15 mouse cellular contexts compared by ENCODE assay signal in genomic region chr13:29956821-29957421, GRCm38 (mm10). TPM values are rescaled to one million over a fixed set of nuclear protein-coding genes. Genes with fewer than 3 reads are reported as not detected.
DNase-seq lines count a peak whose midpoint lies in the region; ATAC-seq and TF ChIP-seq lines count a peak whose summit lies in the region.
"Had no signal": no experiment of that assay in that cellular context is flagged by ENCODE, and none has a peak within 500 bp of the region (broad histone marks: within the 10 kb centered on the region; RNA-seq: fewer than 3 reads in every experiment).

No protein-coding gene starts in this region.

- WGBS in liver, embryonic 16.5 days (ENCODE audit: insufficient replicate concordance) = 72% methylated on average over 12 of the region's 12 CpGs
- WGBS in liver, embryonic 12.5 days (ENCODE audit: insufficient replicate concordance) = 79% methylated on average over 12 of the region's 12 CpGs
- WGBS in lung, adult 2 months = 83% methylated on average over 12 of the region's 12 CpGs

- no peaks in the 10 kb centered on the region for H3K9me3 ChIP-seq in liver, embryonic 16.5 days (replicated peaks; ENCODE audit: control insufficient read depth, low read length)
- 0 out of 2 replicates have a peak, but pooled peaks cover 5% of the 10 kb centered on the region for H3K9me3 ChIP-seq in liver, embryonic 12.5 days (replicated peaks)
- H3K9me3 ChIP-seq: forebrain, embryonic 15.5 days; neural tube, embryonic 15.5 days had no signal

- H3K36me3 ChIP-seq in liver, embryonic 16.5 days (ENCODE audit: control insufficient read depth, insufficient read depth) = peaks cover 2% of the 10 kb centered on the region; the same call in 1 of the 2 replicates
- H3K36me3 ChIP-seq in liver, embryonic 12.5 days = peaks cover 56% of the 10 kb centered on the region
- H3K36me3 ChIP-seq: forebrain, embryonic 15.5 days; neural tube, embryonic 15.5 days had no signal

- TF ChIP-seq POLR2A in lung, adult 2 months (IDR thresholded peaks at IDR 0.05; ENCODE audit: borderline replicate concordance, extremely low read depth, low read depth, low read length) = no peak

- H3K27me3 ChIP-seq in liver, embryonic 16.5 days (ENCODE audit: control insufficient read depth, insufficient read depth, low read depth, low read length) = no peaks in the 10 kb centered on the region
- no peaks in the 10 kb centered on the region for H3K27me3 ChIP-seq in liver, embryonic 12.5 days (replicated peaks)
- H3K27me3 ChIP-seq: forebrain, embryonic 15.5 days; neural tube, embryonic 15.5 days had no signal

- H3K27ac ChIP-seq in liver, embryonic 16.5 days (ENCODE audit: low read length) = no peak overlapping the region
- H3K27ac ChIP-seq in liver, embryonic 12.5 days = no peak overlapping the region
- H3K27ac ChIP-seq: forebrain, embryonic 15.5 days; neural tube, embryonic 15.5 days had no signal

- DNase-seq in heart, adult 11 months = peak; percentile 92
- no peak for DNase-seq in heart, adult 8-10 months (ENCODE audit: low spot score)
- peak; percentile 26 for DNase-seq in cerebellum, adult 8-10 months
- DNase-seq in testis, postnatal 14 days (ENCODE audit: low spot score) = peak; percentile 74
- no peak for DNase-seq in lung, adult 2 months
- DNase-seq in urinary bladder, postnatal 4 days (ENCODE audit: low spot score in 2 of 2) = no peak
- DNase-seq: adrenal gland, postnatal 36 days; gastrocnemius, postnatal 14 days; right cerebral cortex, adult 18-20 months; thymus, postnatal 14 days had no signal

- H3K4me3 ChIP-seq in liver, embryonic 16.5 days (ENCODE audit: low read depth, low read length) = no peak overlapping the region
- no peak overlapping the region for H3K4me3 ChIP-seq in liver, embryonic 12.5 days
- no peak overlapping the region for H3K4me3 ChIP-seq in lung, adult 2 months (replicated peaks; ENCODE audit: extremely low read depth, low read depth, low read length)
- H3K4me3 ChIP-seq: forebrain, embryonic 15.5 days; neural tube, embryonic 15.5 days had no signal

- TF ChIP-seq CTCF in lung, adult 2 months (IDR thresholded peaks at IDR 0.05; ENCODE audit: insufficient read depth, low read length) = no peak

- ATAC-seq in liver, embryonic 16.5 days (ENCODE audit: low read depth) = peak; percentile 36; the same call in 1 of the 2 replicates
- ATAC-seq in liver, embryonic 12.5 days = no peak
- ATAC-seq: forebrain, embryonic 15.5 days; hindbrain, embryonic 16.5 days had no signal

- H3K9ac ChIP-seq in liver, embryonic 16.5 days (ENCODE audit: low read depth, low read length) = no peak overlapping the region
- no peak overlapping the region for H3K9ac ChIP-seq in liver, embryonic 12.5 days
- H3K9ac ChIP-seq: forebrain, embryonic 15.5 days; neural tube, embryonic 15.5 days had no signal

- H3K4me1 ChIP-seq in liver, embryonic 16.5 days (ENCODE audit: control insufficient read depth, low read depth, low read length) = peaks cover 11% of the 10 kb centered on the region
- H3K4me1 ChIP-seq in liver, embryonic 12.5 days = peaks cover 42% of the 10 kb centered on the region
- no peaks in the 10 kb centered on the region for H3K4me1 ChIP-seq in lung, adult 2 months (ENCODE audit: control insufficient read depth, insufficient read depth, low read length)
- H3K4me1 ChIP-seq: forebrain, embryonic 15.5 days; neural tube, embryonic 15.5 days had no signal

- no peak overlapping the region for H3K4me2 ChIP-seq in liver, embryonic 16.5 days (ENCODE audit: low read depth, low read length)
- no peak overlapping the region for H3K4me2 ChIP-seq in liver, embryonic 12.5 days
- H3K4me2 ChIP-seq: forebrain, embryonic 15.5 days; neural tube, embryonic 15.5 days had no signal

RNA-seq across cellular contexts. Expression of gene E2f3, which starts 28.9 kb away (rescaled TPM):
- total RNA-seq in heart, adult 8-10 months (2022) = 1 to 10 TPM; 4.8 to 8.6 (median 6.5) TPM
- polyA plus RNA-seq in liver, embryonic 16.5 days (2015; fragmentation: Nextera tagmentation; extraction: Ambion mirVana) = 2.9 and 3.4 TPM in 2 replicates
- 8.6 and 9.7 TPM in 2 replicates for polyA plus RNA-seq in liver, embryonic 12.5 days (2016; fragmentation: Nextera tagmentation; extraction: Ambion mirVana)
- polyA plus RNA-seq in lung, adult 2 months (2012; rRNA removed) = 1.5 and 3.2 TPM in 2 replicates

Comparison
In these comparisons a context has a peak if more than half of its experiments do, and no peak if none do; other contexts are left out.
1. DNase-seq: peak in heart, adult 11 months (single experiment), cerebellum, adult 8-10 months (single experiment) and testis, postnatal 14 days (single experiment); none in heart, adult 8-10 months (single experiment), lung, adult 2 months (single experiment) and urinary bladder, postnatal 4 days (0 of 2).